ENCODE assay signal across 20 mouse cellular contexts in genomic region chr11:117646786-117647185, GRCm38 (mm10). TPM values are rescaled to one million over a fixed set of nuclear protein-coding genes. Genes with fewer than 3 reads are reported as not detected.
DNase-seq lines count a peak whose midpoint lies in the region; ATAC-seq and TF ChIP-seq lines count a peak whose summit lies in the region.
"Had no signal": no experiment of that assay in that cellular context is flagged by ENCODE, and none has a peak within 500 bp of the region (broad histone marks: within the 10 kb centered on the region; RNA-seq: fewer than 3 reads in every experiment).

No protein-coding gene starts in this region.

- no peaks in the 10 kb centered on the region for H3K36me3 ChIP-seq in kidney, embryonic 14.5 days (ENCODE audit: control insufficient read depth, insufficient read depth, low read length)
- H3K36me3 ChIP-seq in forebrain, embryonic 14.5 days (ENCODE audit: control insufficient read depth, insufficient read depth, low read length), result no peaks in the 10 kb centered on the region
- H3K36me3 ChIP-seq: embryonic facial prominence, embryonic 12.5 days; G1E; hindbrain, embryonic 13.5 days; limb, embryonic 12.5 days had no signal

- H3K27ac ChIP-seq in layer of hippocampus, adult 2 months, result peak overlapping the region; percentile 64; the same call in 1 of the 2 replicates
- H3K27ac ChIP-seq in kidney, embryonic 14.5 days (ENCODE audit: low read depth, low read length), result no peak overlapping the region
- no peak overlapping the region for H3K27ac ChIP-seq in forebrain, embryonic 14.5 days (ENCODE audit: low read depth, low read length)
- H3K27ac ChIP-seq: embryonic facial prominence, embryonic 12.5 days; hindbrain, embryonic 13.5 days; left cerebral cortex, adult 2 months; limb, embryonic 12.5 days; liver, embryonic 14.5 days; macrophage had no signal

- H3K9ac ChIP-seq in kidney, embryonic 14.5 days (ENCODE audit: low read depth, low read length), result no peak overlapping the region
- H3K9ac ChIP-seq in forebrain, embryonic 14.5 days (ENCODE audit: low read length), result no peak overlapping the region
- H3K9ac ChIP-seq: embryonic facial prominence, embryonic 12.5 days; hindbrain, embryonic 13.5 days; limb, embryonic 12.5 days; liver, embryonic 14.5 days had no signal

- no peaks in the 10 kb centered on the region for H3K9me3 ChIP-seq in kidney, embryonic 14.5 days (ENCODE audit: control insufficient read depth, low read length)
- no peaks in the 10 kb centered on the region for H3K9me3 ChIP-seq in forebrain, embryonic 14.5 days (replicated peaks; ENCODE audit: control insufficient read depth, low read length)
- H3K9me3 ChIP-seq: embryonic facial prominence, embryonic 12.5 days; G1E; hindbrain, embryonic 13.5 days; limb, embryonic 12.5 days had no signal

- no peak for ATAC-seq in kidney, embryonic 14.5 days (ENCODE audit: low FRiP score, low TSS enrichment)
- ATAC-seq in forebrain, embryonic 14.5 days, result no peak

- H3K4me1 ChIP-seq in kidney, embryonic 14.5 days (ENCODE audit: control insufficient read depth, insufficient read depth, low read length), result no peaks in the 10 kb centered on the region
- peaks cover 7% of the 10 kb centered on the region for H3K4me1 ChIP-seq in forebrain, embryonic 14.5 days (ENCODE audit: control insufficient read depth, insufficient read depth, low read length)
- H3K4me1 ChIP-seq: embryonic facial prominence, embryonic 12.5 days; limb, embryonic 12.5 days had no signal

- no peak for DNase-seq in layer of hippocampus, adult 2 months (ENCODE audit: low spot score in 2 of 2)
- DNase-seq in layer of hippocampus, adult 9-11 months, result no peak
- peak; percentile 90 for DNase-seq in gastrocnemius, adult 18-20 months (ENCODE audit: low spot score)
- peak; percentile 77 for DNase-seq in gastrocnemius, postnatal 25 days
- DNase-seq in heart, postnatal 10 days, result peak; percentile 69 to 82
- DNase-seq in forebrain, embryonic 14.5 days (ENCODE audit: low spot score), result no peak
- no peak for DNase-seq in adrenal gland, adult 18-20 months (ENCODE audit: low spot score in 2 of 2)
- DNase-seq: adrenal gland, postnatal 36 days; kidney, adult 11 months; kidney, postnatal 4 days; midbrain, embryonic 14.5 days; thymus, postnatal 36 days had no signal

- 81% methylated on average over 4 of the region's 4 CpGs for WGBS in kidney, embryonic 14.5 days
- 63% methylated on average over 4 of the region's 4 CpGs for WGBS in forebrain, embryonic 14.5 days

- TF ChIP-seq CTCF in layer of hippocampus, adult 2 months (conservative IDR thresholded peaks at IDR 0.05), result no peak

- intact Hi-C loops in heart, postnatal 10 days (cut with DNase I), result no loop called here

- H3K27me3 ChIP-seq in kidney, embryonic 14.5 days (ENCODE audit: control insufficient read depth, insufficient read depth, low read length), result peaks cover 7% of the 10 kb centered on the region; the same call in 1 of the 2 replicates
- no peaks in the 10 kb centered on the region for H3K27me3 ChIP-seq in forebrain, embryonic 14.5 days (replicated peaks; ENCODE audit: control insufficient read depth, insufficient read depth, low read length)
- H3K27me3 ChIP-seq: embryonic facial prominence, embryonic 12.5 days had no signal

- H3K4me3 ChIP-seq in layer of hippocampus, adult 2 months, result no peak overlapping the region
- no peak overlapping the region for H3K4me3 ChIP-seq in kidney, embryonic 14.5 days (ENCODE audit: low read length)
- H3K4me3 ChIP-seq in forebrain, embryonic 14.5 days (ENCODE audit: low read depth, low read length), result no peak overlapping the region
- H3K4me3 ChIP-seq: embryonic facial prominence, embryonic 12.5 days; hindbrain, embryonic 13.5 days; left cerebral cortex, adult 2 months; limb, embryonic 12.5 days had no signal

- no peak overlapping the region for H3K4me2 ChIP-seq in kidney, embryonic 14.5 days (replicated peaks; ENCODE audit: low read depth, low read length)
- H3K4me2 ChIP-seq in forebrain, embryonic 14.5 days (ENCODE audit: low read length), result no peak overlapping the region
- H3K4me2 ChIP-seq: embryonic facial prominence, embryonic 12.5 days; hindbrain, embryonic 13.5 days; limb, embryonic 12.5 days had no signal

RNA-seq across cellular contexts. Expression of gene Tnrc6c, which starts 7.3 kb away (rescaled TPM):
- 10 to 100 TPM; 74.7 to 82.1 TPM for total RNA-seq in layer of hippocampus, adult 2 months (2021)
- total RNA-seq in gastrocnemius, adult 18-20 months (2021), result 10 to 100 TPM; 20.2 to 20.5 TPM
- total RNA-seq in gastrocnemius, postnatal 25 days (2021), result 10 to 100 TPM; 17.2 to 18.2 TPM
- 10 to 100 TPM; 32.2 to 33.9 TPM for total RNA-seq in heart, postnatal 10 days (2021)
- polyA plus RNA-seq in kidney, embryonic 14.5 days (2014; fragmentation: Nextera tagmentation; extraction: Ambion mirVana), result 11.5 and 13.2 TPM in 2 replicates
- polyA plus RNA-seq in forebrain, embryonic 14.5 days (2014; fragmentation: Nextera tagmentation; extraction: Ambion mirVana), result 20.0 and 24.5 TPM in 2 replicates
- total RNA-seq in adrenal gland, adult 18-20 months (2021), result 10 to 100 TPM; 20.4 to 24.5 TPM

Comparison
In these comparisons a context has a peak if more than half of its experiments do, and no peak if none do; other contexts are left out.
1. DNase-seq: peak in gastrocnemius, adult 18-20 months (single experiment), gastrocnemius, postnatal 25 days (single experiment) and heart, postnatal 10 days (2 of 2); none in layer of hippocampus, adult 2 months (0 of 2), layer of hippocampus, adult 9-11 months (single experiment), forebrain, embryonic 14.5 days (single experiment) and adrenal gland, adult 18-20 months (0 of 2).